Mouse (Mus musculus): ENCODE measurements at regions not wholly inside any gene's neighbourhood (a gene's known extent, or its start where the extent isn't known, plus 50 kb on each side); places are given as distances from the start of the nearest gene placed in this dataset.

DNA sequence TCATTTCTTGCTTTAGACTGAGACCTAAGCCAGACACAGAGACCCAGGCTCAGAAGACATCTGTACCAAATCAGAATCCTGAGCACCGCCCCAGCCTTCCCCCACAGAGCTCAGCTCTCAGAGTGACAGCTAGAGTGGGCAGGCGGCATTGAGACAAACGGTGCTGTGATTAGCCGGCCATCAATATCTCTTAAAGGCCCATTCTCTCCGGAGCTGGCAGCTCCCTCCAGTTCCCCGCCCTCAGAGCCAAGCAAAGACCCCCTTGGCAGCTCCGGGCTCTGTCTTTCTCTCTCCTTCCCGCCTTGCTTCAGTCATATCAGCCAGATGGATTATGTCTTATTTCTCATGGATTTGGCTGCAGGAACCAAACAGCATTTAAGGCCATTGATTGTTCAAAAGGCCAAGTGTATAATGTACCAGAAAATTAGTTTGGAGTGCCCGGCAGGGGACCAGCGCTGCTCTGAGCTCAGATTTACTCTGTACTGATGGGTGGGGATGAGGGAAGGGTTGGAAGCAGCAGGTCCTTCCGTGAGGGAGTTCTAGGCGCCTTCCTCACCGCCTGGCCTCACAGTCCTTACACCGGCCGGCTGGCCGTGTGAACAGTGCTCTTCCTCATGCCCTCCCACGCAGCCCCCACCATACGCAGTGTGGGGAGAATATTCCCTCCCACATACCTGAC lies 109.0 kb upstream of the Thy1 start:
- Histone ChIP-seq H3K9me3 (replicated peaks; ENCODE audit: low read length) (no peaks in the 10 kb centered on the region), H3K4me2 (ENCODE audit: low read length) (no peak overlapping the region), H3K36me3 (ENCODE audit: insufficient read depth, low read length) (no peaks in the 10 kb centered on the region), H3K27me3 (ENCODE audit: insufficient read depth, low read length) (no peaks in the 10 kb centered on the region), H3K9ac (ENCODE audit: low read depth, low read length) (no peak overlapping the region), H3K4me1 (replicated peaks; ENCODE audit: insufficient read depth, low read length) (peaks cover 14% of the 10 kb centered on the region; the same call in 1 of the 2 replicates), H3K27ac (no peak overlapping the region), H3K4me3 (replicated peaks; ENCODE audit: low read depth, low read length) (no peak overlapping the region)
- no peak for TF ChIP-seq CTCF (IDR thresholded peaks at IDR 0.05; ENCODE audit: low read depth)
- WGBS = 12% methylated on average over 18 of the region's 18 CpGs
- DNase-seq (ENCODE audit: low spot score) (no peak), ATAC-seq (replicated peaks; ENCODE audit: low FRiP score, low read depth) (no peak; the same call in 1 of the 2 replicates)

- H3K27ac ChIP-seq = no peak overlapping the region
- ATAC-seq (replicated peaks; ENCODE audit: low FRiP score, low read depth) = peak; percentile 74; the same call in 1 of the 2 replicates
- H3K4me2 ChIP-seq (ENCODE audit: low read length) = no peak overlapping the region
- DNase-seq (ENCODE audit: low spot score) = peak; percentile 69
- H3K9ac ChIP-seq (ENCODE audit: low read depth, low read length) = no peak overlapping the region
- H3K36me3 ChIP-seq (ENCODE audit: insufficient read depth, low read length) = no peaks in the 10 kb centered on the region
- peaks cover 11% of the 10 kb centered on the region; the same call in 1 of the 2 replicates for H3K4me1 ChIP-seq (replicated peaks; ENCODE audit: insufficient read depth, low read length)
- H3K27me3 ChIP-seq (ENCODE audit: insufficient read depth, low read length) = no peaks in the 10 kb centered on the region
- WGBS = 2% methylated on average over 5 of the region's 5 CpGs
- peak; percentile 50; the same call in 1 of the 2 replicates for TF ChIP-seq CTCF (IDR thresholded peaks at IDR 0.05; ENCODE audit: low read depth)
- no peak overlapping the region for H3K4me3 ChIP-seq (replicated peaks; ENCODE audit: low read depth, low read length)
- H3K9me3 ChIP-seq (replicated peaks; ENCODE audit: low read length) = no peaks in the 10 kb centered on the region
Observed at GRCm38 (mm10) chr9:43934691-43935064, 108.5 kb upstream of the Thy1 start.

- ATAC-seq (replicated peaks; ENCODE audit: low FRiP score, low read depth) = no peak
- Histone ChIP-seq H3K36me3 (ENCODE audit: insufficient read depth, low read length) (no peaks in the 10 kb centered on the region), H3K27me3 (ENCODE audit: insufficient read depth, low read length) (no peaks in the 10 kb centered on the region), H3K4me1 (replicated peaks; ENCODE audit: insufficient read depth, low read length) (0 out of 2 replicates have a peak, but pooled peaks cover under 1% of the 10 kb centered on the region), H3K4me2 (ENCODE audit: low read length) (no peak overlapping the region), H3K9me3 (replicated peaks; ENCODE audit: low read length) (no peaks in the 10 kb centered on the region), H3K27ac (no peak overlapping the region), H3K4me3 (replicated peaks; ENCODE audit: low read depth, low read length) (no peak overlapping the region), H3K9ac (ENCODE audit: low read depth, low read length) (no peak overlapping the region)
- TF ChIP-seq CTCF (IDR thresholded peaks at IDR 0.05; ENCODE audit: low read depth) = no peak
- 51% methylated on average over 11 of the region's 11 CpGs for whole genome bisulfite sequencing
- DNase-seq (ENCODE audit: low spot score) = no peak
Observed at GRCm38 (mm10) chr9:43939336-43939735, 103.8 kb upstream of the Thy1 start.

DNA sequence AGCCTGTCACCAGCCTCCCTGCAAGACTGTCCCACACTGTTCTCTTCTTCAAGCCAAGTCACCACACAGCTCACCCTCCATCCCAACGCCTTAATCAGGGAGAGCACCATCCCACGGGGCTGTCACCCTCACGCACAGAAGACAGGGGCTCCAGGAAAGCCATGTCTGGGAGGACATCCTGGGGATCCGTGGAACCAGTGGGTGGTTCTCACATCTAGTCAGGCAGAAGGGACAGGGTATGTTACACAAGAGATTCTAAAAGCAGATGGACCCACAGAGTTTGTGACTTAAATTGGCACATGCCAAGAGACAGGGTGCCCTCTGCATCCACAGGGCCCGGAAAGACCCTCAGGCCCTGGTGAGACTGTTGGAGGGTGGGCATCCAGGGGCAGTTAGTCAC lies 101.0 kb upstream of the Thy1 start:
- Histone ChIP-seq H3K36me3 (ENCODE audit: insufficient read depth, low read length) (no peaks in the 10 kb centered on the region), H3K4me1 (replicated peaks; ENCODE audit: insufficient read depth, low read length) (no peaks in the 10 kb centered on the region), H3K27ac (no peak overlapping the region), H3K9ac (ENCODE audit: low read depth, low read length) (no peak overlapping the region), H3K4me3 (replicated peaks; ENCODE audit: low read depth, low read length) (no peak overlapping the region), H3K9me3 (replicated peaks; ENCODE audit: low read length) (no peaks in the 10 kb centered on the region), H3K27me3 (ENCODE audit: insufficient read depth, low read length) (no peaks in the 10 kb centered on the region), H3K4me2 (ENCODE audit: low read length) (no peak overlapping the region)
- DNase-seq (ENCODE audit: low spot score) (no peak), ATAC-seq (replicated peaks; ENCODE audit: low FRiP score, low read depth) (no peak)
- WGBS = 75% methylated on average over 5 of the region's 5 CpGs
- TF ChIP-seq CTCF (IDR thresholded peaks at IDR 0.05; ENCODE audit: low read depth) = no peak

- H3K4me3 ChIP-seq (replicated peaks; ENCODE audit: low read depth, low read length) = no peak overlapping the region
- no peaks in the 10 kb centered on the region for H3K27me3 ChIP-seq (ENCODE audit: insufficient read depth, low read length)
- H3K9me3 ChIP-seq (replicated peaks; ENCODE audit: low read length) = no peaks in the 10 kb centered on the region
- no peak for DNase-seq (ENCODE audit: low spot score)
- 30% methylated on average over 6 of the region's 6 CpGs for WGBS
- no peak overlapping the region for H3K9ac ChIP-seq (ENCODE audit: low read depth, low read length)
- no peak overlapping the region for H3K4me2 ChIP-seq (ENCODE audit: low read length)
- no peaks in the 10 kb centered on the region for H3K4me1 ChIP-seq (replicated peaks; ENCODE audit: insufficient read depth, low read length)
- no peak for TF ChIP-seq CTCF (IDR thresholded peaks at IDR 0.05; ENCODE audit: low read depth)
- H3K36me3 ChIP-seq (ENCODE audit: insufficient read depth, low read length) = no peaks in the 10 kb centered on the region
- no peak for ATAC-seq (replicated peaks; ENCODE audit: low FRiP score, low read depth)
- no peak overlapping the region for H3K27ac ChIP-seq
Observed at GRCm38 (mm10) chr9:43943522-43943921, 99.7 kb upstream of the Thy1 start.

DNA sequence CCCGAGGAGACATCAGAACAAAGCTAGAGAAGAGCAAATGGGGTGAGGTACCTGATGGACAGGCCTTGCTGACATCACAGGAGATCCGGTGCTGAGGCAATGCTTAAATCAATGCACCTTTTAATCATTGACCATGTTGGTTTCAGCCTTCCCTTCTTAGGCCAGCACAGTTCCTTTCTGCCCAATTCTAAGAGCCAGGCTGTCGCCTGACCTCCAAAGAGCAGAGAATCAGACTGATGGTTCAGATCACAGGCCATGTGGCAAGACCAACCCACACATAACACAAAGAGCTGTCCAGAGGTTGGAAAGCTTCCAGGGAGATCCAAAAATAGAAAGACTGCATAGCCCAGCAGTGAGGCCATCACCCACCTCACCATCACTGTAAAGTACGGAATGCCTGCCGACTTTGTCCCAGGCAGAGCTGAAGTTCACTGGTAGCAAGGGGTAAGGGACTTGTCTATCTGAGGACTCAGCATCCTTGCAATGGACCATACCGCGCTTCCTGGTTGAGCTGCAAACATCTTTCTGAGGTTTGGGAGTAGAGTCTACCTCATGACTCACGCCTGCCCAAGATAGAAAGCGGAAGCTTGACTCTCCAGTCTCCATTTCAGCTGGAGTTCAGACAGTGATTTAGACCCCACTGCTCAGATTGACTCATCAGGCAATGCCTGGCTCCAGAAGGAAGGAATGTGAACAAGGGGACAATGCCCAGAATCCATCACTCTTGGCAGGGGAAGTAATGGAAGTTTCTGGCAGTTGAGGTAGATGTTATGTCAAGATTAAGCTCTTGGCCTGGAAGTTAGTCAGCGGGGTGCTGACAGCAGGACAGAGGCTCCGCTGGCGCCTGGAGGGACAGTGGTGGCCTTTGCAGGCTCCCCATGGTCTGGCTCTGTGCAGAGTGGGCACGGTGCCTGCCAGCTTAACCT lies 98.1 kb upstream of the Thy1 start:
- no peak for TF ChIP-seq CTCF (IDR thresholded peaks at IDR 0.05; ENCODE audit: low read depth)
- 71% methylated on average over 13 of the region's 13 CpGs for WGBS

More for the DNA sequence above, 98.1 kb upstream of the Thy1 start:
- no peaks in the 10 kb centered on the region for H3K36me3 ChIP-seq (ENCODE audit: insufficient read depth, low read length)
- no peak overlapping the region for H3K27ac ChIP-seq
- no peak overlapping the region for H3K4me3 ChIP-seq (replicated peaks; ENCODE audit: low read depth, low read length)
- no peaks in the 10 kb centered on the region for H3K4me1 ChIP-seq (replicated peaks; ENCODE audit: insufficient read depth, low read length)
- DNase-seq (ENCODE audit: low spot score) = no peak
- H3K9ac ChIP-seq (ENCODE audit: low read depth, low read length) = no peak overlapping the region
- no peak overlapping the region for H3K4me2 ChIP-seq (ENCODE audit: low read length)
- ATAC-seq (replicated peaks; ENCODE audit: low FRiP score, low read depth) = no peak
- no peaks in the 10 kb centered on the region for H3K27me3 ChIP-seq (ENCODE audit: insufficient read depth, low read length)
- no peaks in the 10 kb centered on the region for H3K9me3 ChIP-seq (replicated peaks; ENCODE audit: low read length)
